ENCODE assay signal across 20 mouse cellular contexts in the genomic region with DNA sequence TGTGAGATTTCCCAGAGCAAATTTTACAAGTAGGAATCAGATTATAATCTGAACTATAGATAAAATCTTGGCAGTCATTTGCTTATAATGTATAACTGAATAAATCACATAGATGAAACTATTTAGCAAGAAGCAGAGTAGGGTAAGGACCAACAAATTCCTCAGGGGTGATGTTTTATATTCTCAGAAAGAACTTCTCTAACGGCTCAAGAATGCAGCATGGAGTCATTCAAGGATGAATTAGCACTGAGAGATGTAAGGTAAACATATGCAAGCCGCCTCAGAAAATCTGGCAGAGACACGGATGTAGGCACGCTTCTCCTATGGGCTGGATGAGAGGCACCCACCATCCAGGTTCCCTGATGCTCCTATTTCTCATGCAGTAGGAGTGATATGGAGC.
DNase-seq lines count a peak whose midpoint lies in the region; ATAC-seq and TF ChIP-seq lines count a peak whose summit lies in the region.
"Had no signal": no experiment of that assay in that cellular context is flagged by ENCODE, and none has a peak within 500 bp of the region (broad histone marks: within the 10 kb centered on the region; RNA-seq: fewer than 3 reads in every experiment).

No protein-coding gene starts in this region.

- no peaks in the 10 kb centered on the region for H3K27me3 ChIP-seq in heart, embryonic 10.5 days (ENCODE audit: insufficient read depth, poor library complexity, severe bottlenecking)
- H3K27me3 ChIP-seq in Patski, result no peaks in the 10 kb centered on the region
- H3K27me3 ChIP-seq: embryonic facial prominence, embryonic 13.5 days; embryonic facial prominence, embryonic 15.5 days; forebrain, embryonic 13.5 days; forebrain, embryonic 15.5 days had no signal

- TF ChIP-seq CTCF in Patski (IDR thresholded peaks at IDR 0.05), result no peak

- peak; percentile 48 for DNase-seq in heart, adult 11 months
- DNase-seq in heart, embryonic 10.5 days (ENCODE audit: low spot score), result no peak
- DNase-seq in Patski (ENCODE audit: low read depth, low spot score), result peak; percentile 19
- DNase-seq in spleen, adult 18-20 months, result no peak
- no peak for DNase-seq in left cerebral cortex, postnatal 14 days (ENCODE audit: low spot score in 2 of 2)
- DNase-seq: adrenal gland, adult 2 months; adrenal gland, postnatal 10 days; adrenal gland, postnatal 25 days; cerebellum, adult 11 months; cerebellum, adult 18-20 months; cerebellum, adult 8-10 months; cerebellum, adult 9-11 months; cerebellum, postnatal 14 days; cerebellum, postnatal 36 days; embryo, embryonic 11 days; forebrain, postnatal 0 days had no signal

- in situ Hi-C loops in Patski (cut with MboI; ENCODE audit: low pct_unique_long_range_greater_than_20kb), result no loop called here

- WGBS in heart, embryonic 10.5 days, result 75% methylated on average over 4 of the region's 4 CpGs

- POLR2A ChIA-PET in Patski (lab: Charles Lee), result no interaction called here

- ATAC-seq in Patski, result peak; percentile 90
- ATAC-seq: forebrain, embryonic 13.5 days; forebrain, embryonic 15.5 days; forebrain, postnatal 0 days had no signal

- H3K27ac ChIP-seq in heart, embryonic 10.5 days, result no peak overlapping the region
- H3K27ac ChIP-seq: embryonic facial prominence, embryonic 13.5 days; embryonic facial prominence, embryonic 15.5 days; forebrain, embryonic 13.5 days; forebrain, embryonic 15.5 days had no signal

- no peaks in the 10 kb centered on the region for H3K4me1 ChIP-seq in heart, embryonic 10.5 days
- H3K4me1 ChIP-seq: embryonic facial prominence, embryonic 13.5 days; embryonic facial prominence, embryonic 15.5 days; forebrain, embryonic 13.5 days; forebrain, embryonic 15.5 days had no signal

- no peak overlapping the region for H3K4me3 ChIP-seq in heart, embryonic 10.5 days
- H3K4me3 ChIP-seq: embryonic facial prominence, embryonic 13.5 days; embryonic facial prominence, embryonic 15.5 days; forebrain, embryonic 13.5 days; forebrain, embryonic 15.5 days had no signal

- H3K36me3 ChIP-seq in heart, embryonic 10.5 days, result no peaks in the 10 kb centered on the region
- H3K36me3 ChIP-seq: embryonic facial prominence, embryonic 13.5 days; embryonic facial prominence, embryonic 15.5 days; forebrain, embryonic 15.5 days had no signal

- H3K9me3 ChIP-seq in heart, embryonic 10.5 days, result no peaks in the 10 kb centered on the region
- H3K9me3 ChIP-seq: embryonic facial prominence, embryonic 13.5 days; embryonic facial prominence, embryonic 15.5 days; forebrain, embryonic 13.5 days; forebrain, embryonic 15.5 days had no signal

- intact Hi-C loops in left cerebral cortex, postnatal 14 days (cut with DNase I), result no loop called here

- CTCF ChIA-PET in Patski (lab: Charles Lee), result interaction anchor here (1.6 kb wide), 1 partner anchor 37 kb away, joined by 3 read pairs; no protein-coding TSS in a partner anchor

Comparison
In these comparisons a context has a peak if more than half of its experiments do, and no peak if none do; other contexts are left out.
1. DNase-seq: peak in heart, adult 11 months (single experiment) and Patski (single experiment); none in heart, embryonic 10.5 days (single experiment), spleen, adult 18-20 months (0 of 2) and left cerebral cortex, postnatal 14 days (0 of 2).